Mouse (Mus musculus): ENCODE measurements around the gene Serpine2.

DNA sequence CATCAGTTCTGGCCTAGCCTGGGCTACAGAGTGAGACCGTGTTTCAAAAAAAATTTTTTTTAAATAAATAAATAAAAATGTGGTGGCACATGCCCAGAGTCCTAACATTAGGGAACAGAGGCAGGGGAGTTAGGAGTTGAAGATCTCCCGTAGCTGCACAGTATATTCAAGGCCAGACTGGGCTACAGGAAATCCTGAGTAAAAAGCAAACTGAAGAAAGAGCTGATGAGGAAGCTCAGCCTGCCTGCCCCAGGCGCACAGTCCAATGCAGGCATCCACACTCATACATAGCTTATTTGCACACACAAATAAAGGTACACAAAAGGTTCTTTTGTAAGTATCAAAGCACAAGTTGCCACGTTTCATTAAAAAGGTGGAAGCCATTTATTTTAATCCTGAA lies 103.4 kb downstream of the Serpine2 start:
- TF ChIP-seq CTCF (IDR thresholded peaks at IDR 0.05; ENCODE audit: low read depth): no peak
- TF ChIP-seq EP300 (IDR thresholded peaks at IDR 0.05; ENCODE audit: low read depth): no peak
